Mouse (Mus musculus) kidney, embryonic 16.5 days (tissue): Measurements from ENCODE around the gene Lipi. TPM values are rescaled to one million over a fixed set of nuclear protein-coding genes. Genes with fewer than 3 reads are reported as not detected.

Experiments
- ATAC-seq: fragments of 200-750 bp; cut with Nextera tagmentation; 2 replicates; pipeline ENCODE4 v1.8.0; 2017; ENCODE audit warnings: moderate TSS enrichment; ENCODE audit not compliant: low FRiP score, low TSS enrichment
- H3K27ac ChIP-seq: fragments of 300-500 bp; sonication (generic); 2 replicates; pipeline ENCODE4 v1.5.1; 2014; ENCODE audit warnings: low read length
- H3K27me3 ChIP-seq: fragments of 300-500 bp; sonication (generic); 2 replicates; pipeline ENCODE4 v1.6.1; 2014; ENCODE audit warnings: low read length, control low read depth, mixed read lengths; ENCODE audit not compliant: insufficient read depth
- H3K36me3 ChIP-seq: fragments of 300-500 bp; sonication (generic); 2 replicates; pipeline ENCODE4 v1.6.1; 2014; ENCODE audit warnings: low read length, control low read depth, mixed read lengths; ENCODE audit not compliant: insufficient read depth
- H3K4me1 ChIP-seq: fragments of 300-500 bp; sonication (generic); 2 replicates; pipeline ENCODE4 v1.6.1; 2014; ENCODE audit warnings: low read length, control low read depth, mixed read lengths; ENCODE audit not compliant: insufficient read depth
- H3K4me2 ChIP-seq: fragments of 300-500 bp; sonication (generic); replicated peaks from 2 replicates; pipeline ENCODE4 v1.6.1; 2014; ENCODE audit warnings: low read depth, low read length
- H3K4me3 ChIP-seq: fragments of 300-500 bp; sonication (generic); 2 replicates; pipeline ENCODE4 v1.5.1; 2014; ENCODE audit warnings: mild to moderate bottlenecking, low read length
- H3K9ac ChIP-seq: fragments of 300-500 bp; sonication (generic); replicated peaks from 2 replicates; pipeline ENCODE4 v1.6.1; 2014; ENCODE audit warnings: low read length
- H3K9me3 ChIP-seq: fragments of 300-500 bp; sonication (generic); 2 replicates; pipeline ENCODE4 v1.6.1; 2016; ENCODE audit warnings: low read length, control low read depth
- WGBS: fragments of 180-500 bp; shearing (Covaris S2); extraction: QIAGEN DNeasy Blood & Tissue Kit; methylation state at CpG from one replicate; pipeline ENCODE4 v1.1.7; 2014; 5-methylcytosine and 5-hydroxymethylcytosine counted together
- polyA plus RNA-seq: library from polyadenylated mRNA; unstranded; fragments of >200 nt; fragmentation: Nextera tagmentation; extraction: Ambion mirVana; gene quantifications from 2 replicates; pipeline ENCODE4 v1.2.1, GENCODE M21; 2015

Lipi gene
- not detected in 2 replicates for polyA plus RNA-seq

GRCm38 (mm10) chr16:75585961-75586360 is at the start of gene Lipi:
TSS of gene Lipi (minus strand) at chr16:75586061.
- Histone ChIP-seq H3K4me1 (no peaks in the 10 kb centered on the region), H3K9ac (no peak within 1 kb of the TSS), H3K9me3 (no peaks in the 10 kb centered on the region), H3K36me3 (no peaks in the 10 kb centered on the region), H3K4me3 (no peak within 1 kb of the TSS), H3K27me3 (no peaks in the 10 kb centered on the region), H3K4me2 (no peak within 1 kb of the TSS), H3K27ac (no peak within 1 kb of the TSS)
- ATAC-seq, result no peak
- WGBS, result 58% methylated on average over 7 of the region's 7 CpGs

- H3K36me3 ChIP-seq, result no peaks in the 10 kb centered on the region
- H3K4me2 ChIP-seq, result no peak overlapping the region
- H3K4me3 ChIP-seq, result no peak overlapping the region
- H3K9ac ChIP-seq, result no peak overlapping the region
- H3K9me3 ChIP-seq, result no peaks in the 10 kb centered on the region
- H3K27me3 ChIP-seq, result no peaks in the 10 kb centered on the region
- H3K4me1 ChIP-seq, result no peaks in the 10 kb centered on the region
- WGBS, result 82% methylated on average over 2 of the region's 2 CpGs
- no peak overlapping the region for H3K27ac ChIP-seq
- no peak for ATAC-seq
Observed at GRCm38 (mm10) chr16:75627862-75628261, 42.0 kb upstream of the Lipi start.

GRCm38 (mm10) chr16:75617651-75618349 is 31.9 kb upstream of the Lipi start:
- Histone ChIP-seq H3K4me2 (no peak overlapping the region), H3K36me3 (no peaks in the 10 kb centered on the region), H3K4me3 (no peak overlapping the region), H3K27ac (no peak overlapping the region), H3K27me3 (no peaks in the 10 kb centered on the region), H3K9ac (no peak overlapping the region), H3K9me3 (no peaks in the 10 kb centered on the region), H3K4me1 (no peaks in the 10 kb centered on the region)
- ATAC-seq, result peak; percentile 76; the same call in 1 of the 2 replicates
- WGBS, result 78% methylated on average over 2 of the region's 2 CpGs

GRCm38 (mm10) chr16:75612561-75612960 is 26.7 kb upstream of the Lipi start:
- H3K27ac ChIP-seq, result no peak overlapping the region
- H3K4me2 ChIP-seq, result no peak overlapping the region
- no peaks in the 10 kb centered on the region for H3K9me3 ChIP-seq
- H3K36me3 ChIP-seq, result no peaks in the 10 kb centered on the region
- no peak for ATAC-seq
- H3K27me3 ChIP-seq, result no peaks in the 10 kb centered on the region
- no peak overlapping the region for H3K4me3 ChIP-seq
- no peak overlapping the region for H3K9ac ChIP-seq
- no peaks in the 10 kb centered on the region for H3K4me1 ChIP-seq

GRCm38 (mm10) chr16:75606415-75606814 is 20.6 kb upstream of the Lipi start:
- H3K9ac ChIP-seq, result no peak overlapping the region
- ATAC-seq, result no peak
- H3K4me2 ChIP-seq, result no peak overlapping the region
- H3K4me3 ChIP-seq, result no peak overlapping the region
- H3K27me3 ChIP-seq, result no peaks in the 10 kb centered on the region
- H3K36me3 ChIP-seq, result no peaks in the 10 kb centered on the region
- no peaks in the 10 kb centered on the region for H3K9me3 ChIP-seq
- WGBS, result 64% methylated on average over 1 of the region's 1 CpGs
- no peak overlapping the region for H3K27ac ChIP-seq
- H3K4me1 ChIP-seq, result no peaks in the 10 kb centered on the region

GRCm38 (mm10) chr16:75593501-75594183 is 7.8 kb upstream of the Lipi start:
- no peak overlapping the region for H3K27ac ChIP-seq
- no peaks in the 10 kb centered on the region for H3K4me1 ChIP-seq
- peak overlapping the region; percentile 84 for H3K4me3 ChIP-seq
- peak overlapping the region; percentile 62; the same call in 1 of the 2 replicates for H3K9ac ChIP-seq
- 13% methylated on average over 15 of the region's 15 CpGs for WGBS
- no peaks in the 10 kb centered on the region for H3K36me3 ChIP-seq
- peak overlapping the region; percentile 97 for H3K4me2 ChIP-seq
- ATAC-seq, result no peak; the same call in 1 of the 2 replicates
- no peaks in the 10 kb centered on the region for H3K9me3 ChIP-seq
- 0 out of 2 replicates have a peak, but pooled peaks cover 2% of the 10 kb centered on the region for H3K27me3 ChIP-seq

- no peak within 1 kb of the TSS for H3K27ac ChIP-seq
- H3K27me3 ChIP-seq, result 0 out of 2 replicates have a peak, but pooled peaks cover 2% of the 10 kb centered on the region
- no peaks in the 10 kb centered on the region for H3K9me3 ChIP-seq
- WGBS, result under 1% methylated on average over 51 of the region's 55 CpGs
- H3K36me3 ChIP-seq, result no peaks in the 10 kb centered on the region
- H3K9ac ChIP-seq, result peak within 1 kb of the TSS; percentile 62
- H3K4me3 ChIP-seq, result peak within 1 kb of the TSS; percentile 84
- peak; percentile 99 for ATAC-seq
- H3K4me2 ChIP-seq, result peak within 1 kb of the TSS; percentile 97
- no peaks in the 10 kb centered on the region for H3K4me1 ChIP-seq
Observed at GRCm38 (mm10) chr16:75592671-75593500, 7.0 kb upstream of the Lipi start, which contains the start of gene Rbm11. TSS of gene Rbm11 (plus strand) at chr16:75592844.

- Histone ChIP-seq H3K9me3 (no peaks in the 10 kb centered on the region), H3K27me3 (no peaks in the 10 kb centered on the region), H3K4me1 (no peaks in the 10 kb centered on the region), H3K4me2 (no peak overlapping the region), H3K4me3 (no peak overlapping the region), H3K36me3 (no peaks in the 10 kb centered on the region), H3K27ac (no peak overlapping the region), H3K9ac (no peak overlapping the region)
- WGBS, result 22% methylated on average over 3 of the region's 3 CpGs
- ATAC-seq, result peak; percentile 46; the same call in 1 of the 2 replicates
Observed at GRCm38 (mm10) chr16:75586466-75586865, 605 bp upstream of the Lipi start.

- ATAC-seq, result no peak
- Histone ChIP-seq H3K36me3 (no peaks in the 10 kb centered on the region), H3K9ac (no peak overlapping the region), H3K27ac (no peak overlapping the region), H3K4me1 (no peaks in the 10 kb centered on the region), H3K9me3 (no peaks in the 10 kb centered on the region), H3K27me3 (no peaks in the 10 kb centered on the region), H3K4me3 (no peak overlapping the region), H3K4me2 (no peak overlapping the region)
- 22% methylated on average over 5 of the region's 5 CpGs for WGBS
Observed at GRCm38 (mm10) chr16:75582279-75582678, 3.6 kb downstream of the Lipi start.
